Mouse (Mus musculus) CH12.LX (cell line): ENCODE results near the gene Rab5a. TPM values are rescaled to one million over a fixed set of nuclear protein-coding genes. Genes with fewer than 3 reads are reported as not detected.

ENCODE experiments used
- DNase-seq: peaks from one replicate; pipeline ENCODE4 v3.0.0-alpha.2; 2013; ENCODE audit errors: extremely low read depth
- H3K27ac ChIP-seq: 2 replicates; pipeline ENCODE4 v1.5.1; 2012; ENCODE audit warnings: low read depth, mild to moderate bottlenecking, control low read depth, moderate library complexity; ENCODE audit not compliant: insufficient read depth
- H3K27me3 ChIP-seq: replicated peaks from 2 replicates; pipeline ENCODE3; 2012; ENCODE audit warnings: inconsistent platforms
- H3K36me3 ChIP-seq, 2 experiments: replicated peaks in 1 of 2; 2 replicates each; pipeline versions ENCODE3 to v1.6.1; 2012; ENCODE audit warnings: inconsistent platforms in 1 of 2, low read length in 1 of 2, mild to moderate bottlenecking in 1 of 2, mixed read lengths in 1 of 2, moderate library complexity in 1 of 2; ENCODE audit not compliant: control insufficient read depth in 1 of 2, insufficient read depth in 1 of 2
- H3K4me1 ChIP-seq, 2 experiments: 2 replicates each; pipeline ENCODE4 v1.6.1; 2012; ENCODE audit warnings: inconsistent platforms in 1 of 2, moderate library complexity in 1 of 2; ENCODE audit not compliant: insufficient read depth in 2 of 2, control insufficient read depth in 1 of 2
- H3K4me2 ChIP-seq: 2 replicates; pipeline ENCODE4 v1.6.1; 2012; ENCODE audit warnings: low read depth, mild to moderate bottlenecking, control low read depth; ENCODE audit not compliant: poor library complexity, insufficient read depth, severe bottlenecking
- H3K4me3 ChIP-seq, 3 experiments: fragments of 150-350 bp in 1 of 3; sonication (generic) in 1 of 3; replicated peaks in 1 of 3; 2 replicates each; pipeline versions ENCODE3 to v1.5.1; 2011 to 2012; ENCODE audit warnings: low read depth in 2 of 3, low read length in 2 of 3, mild to moderate bottlenecking in 2 of 3, moderate library complexity in 2 of 3, control low read depth in 1 of 3, improper control_type of control experiment in 1 of 3, inconsistent platforms in 1 of 3, mixed read lengths in 1 of 3; ENCODE audit not compliant: poor library complexity in 1 of 3
- H3K79me2 ChIP-seq: replicated peaks from 2 replicates; pipeline ENCODE4 v1.6.1; 2012; ENCODE audit warnings: mild to moderate bottlenecking, moderate library complexity; ENCODE audit not compliant: control insufficient read depth, poor library complexity, insufficient read depth, severe bottlenecking; ENCODE audit errors: extremely low read depth
- H3K9ac ChIP-seq: 2 replicates; pipeline ENCODE4 v1.6.1; 2012; ENCODE audit warnings: low read depth, mild to moderate bottlenecking, control low read depth, moderate library complexity; ENCODE audit not compliant: insufficient read depth
- H3K9me3 ChIP-seq: replicated peaks from 2 replicates; pipeline ENCODE3; 2012; ENCODE audit warnings: low read length, inconsistent platforms, mixed read lengths
- CHD2 ChIP-seq: IDR thresholded peaks from 2 replicates; pipeline ENCODE4 v1.6.1; 2011; ENCODE audit warnings: low read length, improper control_type of control experiment
- CTCF ChIP-seq, 2 experiments: IDR thresholded peaks in 1 of 2; conservative IDR thresholded peaks in 1 of 2; 2 replicates each; pipeline ENCODE4 v1.5.1; 2011 to 2012; ENCODE audit warnings: low read depth in 2 of 2, low read length in 2 of 2, improper control_type of control experiment in 1 of 2, inconsistent platforms in 1 of 2, mild to moderate bottlenecking in 1 of 2, moderate library complexity in 1 of 2
- E2F4 ChIP-seq: IDR thresholded peaks from 2 replicates; pipeline ENCODE4 v1.6.1; 2011; ENCODE audit warnings: low read depth, low read length, improper control_type of control experiment; ENCODE audit not compliant: insufficient replicate concordance
- ETS1 ChIP-seq: conservative IDR thresholded peaks from 2 replicates; pipeline ENCODE4 v1.6.1; 2012; ENCODE audit warnings: low read depth, mild to moderate bottlenecking, inconsistent platforms, low read length, improper control_type of control experiment, moderate library complexity
- JUND ChIP-seq: conservative IDR thresholded peaks from 2 replicates; pipeline ENCODE4 v1.6.1; 2011; ENCODE audit warnings: low read depth, low read length, improper control_type of control experiment
- KAT2A ChIP-seq: IDR thresholded peaks from 2 replicates; pipeline ENCODE4 v1.6.1; 2012; ENCODE audit warnings: low read length, improper control_type of control experiment, inconsistent platforms; ENCODE audit not compliant: insufficient replicate concordance
- MAZ ChIP-seq: IDR thresholded peaks from 2 replicates; pipeline ENCODE4 v1.6.1; 2012; ENCODE audit warnings: low read depth, mild to moderate bottlenecking, inconsistent platforms, low read length, improper control_type of control experiment, moderate library complexity
- PAX5 ChIP-seq: IDR thresholded peaks from 2 replicates; pipeline ENCODE4 v1.6.1; 2012; ENCODE audit warnings: low read length, inconsistent platforms, mixed read lengths
- RAD21 ChIP-seq: IDR thresholded peaks from 2 replicates; pipeline ENCODE4 v1.6.1; 2011; ENCODE audit warnings: low read depth, mild to moderate bottlenecking, low read length, improper control_type of control experiment, moderate library complexity
- RCOR1 ChIP-seq: conservative IDR thresholded peaks from 2 replicates; pipeline ENCODE4 v1.6.1; 2012; ENCODE audit warnings: low read depth, mild to moderate bottlenecking, inconsistent platforms, low read length, improper control_type of control experiment
- SIN3A ChIP-seq: IDR thresholded peaks from 2 replicates; pipeline ENCODE4 v1.6.1; 2012; ENCODE audit warnings: low read length, improper control_type of control experiment, inconsistent platforms
- SMC3 ChIP-seq: IDR thresholded peaks from 2 replicates; pipeline ENCODE4 v1.6.1; 2011; ENCODE audit warnings: low read depth, low read length, improper control_type of control experiment
- TCF12 ChIP-seq: IDR thresholded peaks from 2 replicates; pipeline ENCODE4 v1.6.1; 2014; ENCODE audit warnings: low read depth, mild to moderate bottlenecking, inconsistent platforms, low read length, improper control_type of control experiment
- UBTF ChIP-seq: IDR thresholded peaks from 2 replicates; pipeline ENCODE4 v1.6.1; 2012; ENCODE audit warnings: low read depth, mild to moderate bottlenecking, inconsistent platforms, low read length, improper control_type of control experiment, moderate library complexity
- ZMIZ1 ChIP-seq: IDR thresholded peaks from 2 replicates; pipeline ENCODE4 v1.6.1; 2012; ENCODE audit warnings: low read depth, mild to moderate bottlenecking, inconsistent platforms, low read length, improper control_type of control experiment
- dilution Hi-C: fragments of 300-500 bp; cut with MboI; formaldehyde crosslinking; loops from 2 replicates; pipeline ENCODE4 v1.14.3; 2020; ENCODE audit warnings: low sequenced_read_pairs; ENCODE audit not compliant: extremely low pct_unique_long_range_greater_than_20kb, extremely low pct_ligation_motif_present
- in situ Hi-C: fragments of 300-500 bp; cut with MboI; formaldehyde crosslinking; loops from 3 replicates; pipeline ENCODE4 v1.14.3; 2019; ENCODE audit warnings: low sequenced_read_pairs, low pct_ligation_motif_present, low pct_unique_long_range_greater_than_20kb, mixed read lengths
- polyA plus RNA-seq: library from polyadenylated mRNA; unstranded; fragments of >175 nt; gene quantifications from 2 replicates; pipeline ENCODE4 v1.2.1, GENCODE M21; 2012; ENCODE audit warnings: low read depth; ENCODE audit not compliant: insufficient read length
- total RNA-seq, 2 experiments: library from RNA; depleted of rRNA; stranded (reverse); fragments of 300-350 nt in 1 of 2; fragments of >200 nt in 1 of 2; gene quantifications; 2 replicates each; pipeline ENCODE4 v1.2.3; 2012 to 2014

Rab5a gene
- total and polyA plus RNA-seq, 3 experiments: 28.0 to 89.2 (median 38.9) TPM

DNA sequence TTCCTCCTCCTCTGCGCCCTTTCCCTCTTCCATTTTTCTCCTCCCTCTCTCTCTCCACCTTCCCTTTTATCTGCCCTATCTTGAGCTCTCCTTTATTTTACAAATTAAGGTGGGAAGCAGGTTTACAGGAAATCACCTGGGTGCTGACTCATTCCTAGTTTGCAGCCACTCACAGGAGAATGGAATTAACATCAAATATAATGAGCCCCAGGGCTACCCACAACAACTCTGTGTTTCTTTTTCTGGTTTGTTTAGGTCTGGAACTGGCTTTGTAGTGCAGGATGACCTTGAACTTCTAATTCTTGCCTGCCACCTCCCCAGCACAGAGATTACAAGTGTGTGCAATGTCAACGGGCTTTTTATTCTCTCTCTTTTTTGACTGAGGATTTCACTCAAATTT is 22.9 kb upstream of the Rab5a start:
- Histone ChIP-seq H3K79me2 (no peaks in the 10 kb centered on the region), H3K4me3 (no peak overlapping the region), H3K9me3 (peaks cover 5% of the 10 kb centered on the region), H3K4me2 (no peak overlapping the region), H3K4me1 (no peaks in the 10 kb centered on the region), H3K27ac (no peak overlapping the region), H3K36me3 (no peaks in the 10 kb centered on the region), H3K27me3 (no peaks in the 10 kb centered on the region), H3K9ac (no peak overlapping the region)
- TF ChIP-seq UBTF (no peak), JUND (no peak), ZMIZ1 (no peak), TCF12 (no peak), KAT2A (no peak), MAZ (no peak), ETS1 (no peak), CTCF (conservative IDR thresholded peaks at IDR 0.05 in 1 of 2, IDR thresholded peaks at IDR 0.05 in 1 of 2; ENCODE audit: low read depth in 2 of 2, low read length in 2 of 2) (no peak)
- dilution Hi-C loops: no loop called here
- in situ Hi-C loops: no loop called here
- no peak for DNase-seq

DNA sequence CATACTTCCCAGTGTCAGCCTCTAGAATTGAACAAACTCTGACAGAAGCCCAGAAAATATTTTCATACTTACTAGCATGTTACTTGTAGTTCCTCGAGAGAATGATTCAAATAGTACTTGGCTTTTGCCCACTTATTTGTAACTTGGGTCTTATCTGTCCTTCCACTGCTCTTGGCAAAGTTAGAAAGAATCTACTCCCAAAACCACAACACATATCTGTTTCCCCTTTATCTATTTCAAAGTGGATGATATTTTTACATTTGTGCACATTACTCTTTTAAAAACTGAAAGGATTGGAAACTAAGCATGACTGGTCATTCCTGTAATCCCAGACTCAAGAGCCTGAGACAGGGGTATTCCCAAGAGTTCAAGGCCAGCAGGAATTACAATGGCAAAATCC is 22.3 kb upstream of the Rab5a start:
- Histone ChIP-seq H3K4me3 (no peak overlapping the region), H3K9ac (no peak overlapping the region), H3K79me2 (no peaks in the 10 kb centered on the region), H3K36me3 (no peaks in the 10 kb centered on the region), H3K4me1 (no peaks in the 10 kb centered on the region), H3K27ac (no peak overlapping the region), H3K9me3 (peaks cover 5% of the 10 kb centered on the region), H3K27me3 (no peaks in the 10 kb centered on the region), H3K4me2 (no peak overlapping the region)
- TF ChIP-seq PAX5 (no peak), KAT2A (no peak), RCOR1 (no peak), SMC3 (no peak), SIN3A (no peak), ZMIZ1 (no peak), RAD21 (no peak), CHD2 (no peak), E2F4 (no peak)
- no peak for DNase-seq
- in situ Hi-C loops (no loop called here), dilution Hi-C loops (no loop called here)
